Mouse (Mus musculus) midbrain, embryonic 15.5 days (tissue): ENCODE measurements around the gene Sh3bp4. TPM values are rescaled to one million over a fixed set of nuclear protein-coding genes. Genes with fewer than 3 reads are reported as not detected.

Experiments
- ATAC-seq: fragments of 200-750 bp; cut with Nextera tagmentation; replicated peaks from 2 replicates; pipeline ENCODE4 v1.8.0; 2017; ENCODE audit warnings: moderate TSS enrichment
- H3K27ac ChIP-seq: fragments of 300-500 bp; sonication (generic); 2 replicates; pipeline ENCODE4 v1.5.1; 2015; ENCODE audit warnings: mild to moderate bottlenecking, inconsistent platforms
- H3K27me3 ChIP-seq: fragments of 300-500 bp; sonication (generic); replicated peaks from 2 replicates; pipeline ENCODE4 v1.6.1; 2015; ENCODE audit warnings: inconsistent platforms
- H3K36me3 ChIP-seq: fragments of 300-500 bp; sonication (generic); replicated peaks from 2 replicates; pipeline ENCODE4 v1.6.1; 2015; ENCODE audit warnings: inconsistent platforms
- H3K4me1 ChIP-seq: fragments of 300-500 bp; sonication (generic); 2 replicates; pipeline ENCODE4 v1.6.1; 2015; ENCODE audit warnings: inconsistent platforms
- H3K4me2 ChIP-seq: fragments of 300-500 bp; sonication (generic); 2 replicates; pipeline ENCODE4 v1.6.1; 2015; ENCODE audit warnings: inconsistent platforms, mild to moderate bottlenecking, moderate library complexity
- H3K4me3 ChIP-seq: fragments of 300-500 bp; sonication (generic); 2 replicates; pipeline ENCODE4 v1.5.1; 2015; ENCODE audit warnings: mild to moderate bottlenecking, inconsistent platforms
- H3K9ac ChIP-seq: fragments of 300-500 bp; sonication (generic); 2 replicates; pipeline ENCODE4 v1.6.1; 2015; ENCODE audit warnings: mild to moderate bottlenecking, inconsistent platforms
- H3K9me3 ChIP-seq: fragments of 300-500 bp; sonication (generic); 2 replicates; pipeline ENCODE4 v1.6.1; 2016; ENCODE audit warnings: inconsistent platforms
- WGBS: fragments of 180-500 bp; shearing (Covaris S2); methylation state at CpG from one replicate; pipeline ENCODE4 v1.1.7; 2015; ENCODE audit warnings: mixed read lengths; 5-methylcytosine and 5-hydroxymethylcytosine counted together
- polyA plus RNA-seq: library from polyadenylated mRNA; unstranded; fragments of >200 nt; fragmentation: Nextera tagmentation; extraction: Ambion mirVana; gene quantifications from 2 replicates; pipeline ENCODE4 v1.2.1, GENCODE M21; 2015

The Sh3bp4 gene
- polyA plus RNA-seq, 1 experiment from 2014 or later = 12.4 TPM

- no peaks in the 10 kb centered on the region for H3K9me3 ChIP-seq
- H3K36me3 ChIP-seq = no peaks in the 10 kb centered on the region
- H3K27me3 ChIP-seq = no peaks in the 10 kb centered on the region
- ATAC-seq = no peak
- H3K27ac ChIP-seq = peak overlapping the region; percentile 49; the same call in 1 of the 2 replicates
- H3K4me2 ChIP-seq = no peak overlapping the region
- 41% methylated on average over 6 of the region's 6 CpGs for WGBS
- no peak overlapping the region for H3K4me3 ChIP-seq
- H3K9ac ChIP-seq = no peak overlapping the region
- H3K4me1 ChIP-seq = peaks cover 20% of the 10 kb centered on the region
Measured at GRCm38 (mm10) chr1:89184111-89184785, 114.0 kb downstream of the Sh3bp4 start.

GRCm38 (mm10) chr1:89184839-89185238 is 114.6 kb downstream of the Sh3bp4 start:
- H3K4me1 ChIP-seq = peaks cover 23% of the 10 kb centered on the region
- no peak overlapping the region for H3K4me3 ChIP-seq
- no peak overlapping the region for H3K9ac ChIP-seq
- ATAC-seq = no peak
- no peak overlapping the region for H3K27ac ChIP-seq
- H3K36me3 ChIP-seq = no peaks in the 10 kb centered on the region
- no peak overlapping the region for H3K4me2 ChIP-seq
- no peaks in the 10 kb centered on the region for H3K9me3 ChIP-seq
- H3K27me3 ChIP-seq = no peaks in the 10 kb centered on the region

- ATAC-seq = no peak
- H3K9ac ChIP-seq = no peak overlapping the region
- no peak overlapping the region for H3K4me2 ChIP-seq
- no peaks in the 10 kb centered on the region for H3K36me3 ChIP-seq
- no peaks in the 10 kb centered on the region for H3K27me3 ChIP-seq
- H3K9me3 ChIP-seq = no peaks in the 10 kb centered on the region
- peaks cover 24% of the 10 kb centered on the region for H3K4me1 ChIP-seq
- no peak overlapping the region for H3K27ac ChIP-seq
- 82% methylated on average over 7 of the region's 7 CpGs for WGBS
- no peak overlapping the region for H3K4me3 ChIP-seq
Measured at GRCm38 (mm10) chr1:89187441-89187840, 117.2 kb downstream of the Sh3bp4 start.

- H3K9me3 ChIP-seq = no peaks in the 10 kb centered on the region
- no peaks in the 10 kb centered on the region for H3K36me3 ChIP-seq
- H3K4me3 ChIP-seq = no peak overlapping the region
- no peak overlapping the region for H3K4me2 ChIP-seq
- no peak overlapping the region for H3K27ac ChIP-seq
- no peak overlapping the region for H3K9ac ChIP-seq
- 20% methylated on average over 4 of the region's 4 CpGs for WGBS
- H3K4me1 ChIP-seq = peaks cover 19% of the 10 kb centered on the region
- no peaks in the 10 kb centered on the region for H3K27me3 ChIP-seq
- no peak for ATAC-seq
Measured at GRCm38 (mm10) chr1:89188091-89188490, 117.9 kb downstream of the Sh3bp4 start.

- H3K4me2 ChIP-seq = no peak overlapping the region
- WGBS = 55% methylated on average over 5 of the region's 5 CpGs
- no peak overlapping the region for H3K9ac ChIP-seq
- peaks cover 8% of the 10 kb centered on the region for H3K4me1 ChIP-seq
- no peaks in the 10 kb centered on the region for H3K36me3 ChIP-seq
- no peak overlapping the region for H3K4me3 ChIP-seq
- no peak overlapping the region for H3K27ac ChIP-seq
- H3K27me3 ChIP-seq = no peaks in the 10 kb centered on the region
- ATAC-seq = 0 out of 2 replicates have a peak, but pooled peaks have one; percentile 27
- no peaks in the 10 kb centered on the region for H3K9me3 ChIP-seq
Measured at GRCm38 (mm10) chr1:89189204-89189603, 119.0 kb downstream of the Sh3bp4 start.

- no peak overlapping the region for H3K27ac ChIP-seq
- peaks cover 5% of the 10 kb centered on the region; the same call in 1 of the 2 replicates for H3K4me1 ChIP-seq
- WGBS = 40% methylated on average over 7 of the region's 7 CpGs
- H3K36me3 ChIP-seq = no peaks in the 10 kb centered on the region
- H3K9ac ChIP-seq = no peak overlapping the region
- H3K4me2 ChIP-seq = no peak overlapping the region
- H3K9me3 ChIP-seq = no peaks in the 10 kb centered on the region
- no peak overlapping the region for H3K4me3 ChIP-seq
- no peak for ATAC-seq
- H3K27me3 ChIP-seq = no peaks in the 10 kb centered on the region
Measured at GRCm38 (mm10) chr1:89190621-89191020, 120.4 kb downstream of the Sh3bp4 start.

- no peak overlapping the region for H3K4me2 ChIP-seq
- no peak overlapping the region for H3K4me3 ChIP-seq
- H3K27me3 ChIP-seq = no peaks in the 10 kb centered on the region
- no peak overlapping the region for H3K27ac ChIP-seq
- WGBS = 19% methylated on average over 11 of the region's 11 CpGs
- H3K4me1 ChIP-seq = peaks cover 5% of the 10 kb centered on the region; the same call in 1 of the 2 replicates
- ATAC-seq = no peak
- no peaks in the 10 kb centered on the region for H3K36me3 ChIP-seq
- no peaks in the 10 kb centered on the region for H3K9me3 ChIP-seq
- no peak overlapping the region for H3K9ac ChIP-seq
Measured at GRCm38 (mm10) chr1:89191127-89191740, 121.0 kb downstream of the Sh3bp4 start.

- Histone ChIP-seq H3K36me3 (no peaks in the 10 kb centered on the region), H3K9me3 (no peaks in the 10 kb centered on the region), H3K4me2 (no peak overlapping the region), H3K9ac (no peak overlapping the region), H3K4me3 (no peak overlapping the region), H3K27me3 (no peaks in the 10 kb centered on the region), H3K4me1 (peaks cover 5% of the 10 kb centered on the region; the same call in 1 of the 2 replicates), H3K27ac (no peak overlapping the region)
- no peak for ATAC-seq
- WGBS = 76% methylated on average over 11 of the region's 11 CpGs
Measured at GRCm38 (mm10) chr1:89192536-89193220, 122.5 kb downstream of the Sh3bp4 start.

GRCm38 (mm10) chr1:89193576-89193975 is 123.4 kb downstream of the Sh3bp4 start:
- no peak overlapping the region for H3K4me3 ChIP-seq
- no peaks in the 10 kb centered on the region for H3K36me3 ChIP-seq
- no peak overlapping the region for H3K9ac ChIP-seq
- H3K4me1 ChIP-seq = peaks cover 5% of the 10 kb centered on the region; the same call in 1 of the 2 replicates
- H3K4me2 ChIP-seq = no peak overlapping the region
- no peak overlapping the region for H3K27ac ChIP-seq
- H3K9me3 ChIP-seq = no peaks in the 10 kb centered on the region
- H3K27me3 ChIP-seq = no peaks in the 10 kb centered on the region
- 83% methylated on average over 7 of the region's 7 CpGs for WGBS
- no peak for ATAC-seq

GRCm38 (mm10) chr1:89195827-89196712 is 125.9 kb downstream of the Sh3bp4 start:
- Histone ChIP-seq H3K4me1 (no peaks in the 10 kb centered on the region), H3K4me3 (no peak overlapping the region), H3K27me3 (no peaks in the 10 kb centered on the region), H3K4me2 (no peak overlapping the region), H3K9me3 (no peaks in the 10 kb centered on the region), H3K36me3 (no peaks in the 10 kb centered on the region), H3K9ac (no peak overlapping the region), H3K27ac (no peak overlapping the region)
- peak; percentile 86 for ATAC-seq
- 43% methylated on average over 12 of the region's 12 CpGs for WGBS
